Mouse (Mus musculus): ENCODE measurements around the gene Sqstm1. TPM values are rescaled to one million over a fixed set of nuclear protein-coding genes. Genes with fewer than 3 reads are reported as not detected.

Gene Sqstm1
- polyA plus RNA-seq, 1 experiment = 19.5 TPM

GRCm38 (mm10) chr11:50194070-50194469, 16.6 kb downstream of the Sqstm1 start:
- H3K4me1 ChIP-seq (ENCODE audit: control insufficient read depth) = peaks cover 2% of the 10 kb centered on the region; the same call in 1 of the 2 replicates
- no peaks in the 10 kb centered on the region for H3K27me3 ChIP-seq (ENCODE audit: control insufficient read depth)
- H3K9me3 ChIP-seq (ENCODE audit: control insufficient read depth, low read length) = no peaks in the 10 kb centered on the region
- no peak overlapping the region for H3K4me3 ChIP-seq (replicated peaks)
- no peak for TF ChIP-seq GATA1 (IDR thresholded peaks at IDR 0.05; ENCODE audit: low read length)
- no peak for TF ChIP-seq TAL1 (IDR thresholded peaks at IDR 0.05; ENCODE audit: low read length)
- H3K36me3 ChIP-seq (ENCODE audit: control insufficient read depth) = peaks cover 46% of the 10 kb centered on the region

- peaks cover 2% of the 10 kb centered on the region; the same call in 1 of the 2 replicates for H3K4me1 ChIP-seq (ENCODE audit: control insufficient read depth)
- TF ChIP-seq TAL1 (IDR thresholded peaks at IDR 0.05; ENCODE audit: low read length) (no peak), GATA1 (IDR thresholded peaks at IDR 0.05; ENCODE audit: low read length) (no peak)
Measured at GRCm38 (mm10) chr11:50192278-50192677, 18.3 kb downstream of the Sqstm1 start.

GRCm38 (mm10) chr11:50190362-50190761, 20.3 kb downstream of the Sqstm1 start:
- H3K4me1 ChIP-seq (ENCODE audit: control insufficient read depth) = no peaks in the 10 kb centered on the region; the same call in 1 of the 2 replicates
- no peak for TF ChIP-seq TAL1 (IDR thresholded peaks at IDR 0.05; ENCODE audit: low read length)
- no peak for TF ChIP-seq GATA1 (IDR thresholded peaks at IDR 0.05; ENCODE audit: low read length)
- H3K27me3 ChIP-seq (ENCODE audit: control insufficient read depth) = no peaks in the 10 kb centered on the region
- no peak overlapping the region for H3K4me3 ChIP-seq (replicated peaks)
- peaks cover 20% of the 10 kb centered on the region for H3K36me3 ChIP-seq (ENCODE audit: control insufficient read depth)
- no peaks in the 10 kb centered on the region for H3K9me3 ChIP-seq (ENCODE audit: control insufficient read depth, low read length)

More at GRCm38 (mm10) chr11:50192278-50192677, 18.3 kb downstream of the Sqstm1 start:
- Histone ChIP-seq H3K27me3 (ENCODE audit: control insufficient read depth) (no peaks in the 10 kb centered on the region), H3K4me3 (replicated peaks) (no peak overlapping the region), H3K9me3 (ENCODE audit: control insufficient read depth, low read length) (no peaks in the 10 kb centered on the region), H3K36me3 (ENCODE audit: control insufficient read depth) (peaks cover 28% of the 10 kb centered on the region)

- Histone ChIP-seq H3K36me3 (ENCODE audit: control insufficient read depth) (peaks cover 11% of the 10 kb centered on the region), H3K4me3 (replicated peaks) (no peak overlapping the region), H3K4me1 (ENCODE audit: control insufficient read depth) (peaks cover 2% of the 10 kb centered on the region; the same call in 1 of the 2 replicates), H3K9me3 (ENCODE audit: control insufficient read depth, low read length) (no peaks in the 10 kb centered on the region), H3K27me3 (ENCODE audit: control insufficient read depth) (no peaks in the 10 kb centered on the region)
- no peak for TF ChIP-seq GATA1 (IDR thresholded peaks at IDR 0.05; ENCODE audit: low read length)
- TF ChIP-seq TAL1 (IDR thresholded peaks at IDR 0.05; ENCODE audit: low read length) = no peak
Measured at GRCm38 (mm10) chr11:50188682-50189081, 21.9 kb downstream of the Sqstm1 start.

- Histone ChIP-seq H3K27me3 (ENCODE audit: control insufficient read depth) (no peaks in the 10 kb centered on the region), H3K9me3 (ENCODE audit: control insufficient read depth, low read length) (no peaks in the 10 kb centered on the region), H3K4me3 (replicated peaks) (no peak overlapping the region), H3K36me3 (ENCODE audit: control insufficient read depth) (peaks cover 11% of the 10 kb centered on the region), H3K4me1 (ENCODE audit: control insufficient read depth) (peaks cover 8% of the 10 kb centered on the region)
- no peak for TF ChIP-seq GATA1 (IDR thresholded peaks at IDR 0.05; ENCODE audit: low read length)
Measured at GRCm38 (mm10) chr11:50184788-50185187, 25.8 kb downstream of the Sqstm1 start.

GRCm38 (mm10) chr11:50182702-50183101, 27.9 kb downstream of the Sqstm1 start:
- Histone ChIP-seq H3K27me3 (ENCODE audit: control insufficient read depth) (no peaks in the 10 kb centered on the region), H3K36me3 (ENCODE audit: control insufficient read depth) (peaks cover 24% of the 10 kb centered on the region), H3K4me3 (replicated peaks) (no peak overlapping the region), H3K9me3 (ENCODE audit: control insufficient read depth, low read length) (no peaks in the 10 kb centered on the region), H3K4me1 (ENCODE audit: control insufficient read depth) (peaks cover 10% of the 10 kb centered on the region)
- TF ChIP-seq TAL1 (IDR thresholded peaks at IDR 0.05; ENCODE audit: low read length) (no peak), GATA1 (IDR thresholded peaks at IDR 0.05; ENCODE audit: low read length) (no peak)

- Histone ChIP-seq H3K36me3 (ENCODE audit: control insufficient read depth) (peaks cover 31% of the 10 kb centered on the region), H3K4me3 (replicated peaks) (no peak overlapping the region), H3K4me1 (ENCODE audit: control insufficient read depth) (peaks cover 21% of the 10 kb centered on the region), H3K27me3 (ENCODE audit: control insufficient read depth) (no peaks in the 10 kb centered on the region), H3K9me3 (ENCODE audit: control insufficient read depth, low read length) (no peaks in the 10 kb centered on the region)
- TF ChIP-seq GATA1 (IDR thresholded peaks at IDR 0.05; ENCODE audit: low read length) (no peak), TAL1 (IDR thresholded peaks at IDR 0.05; ENCODE audit: low read length) (no peak)
Measured at GRCm38 (mm10) chr11:50180478-50181231, 30.0 kb downstream of the Sqstm1 start.

GRCm38 (mm10) chr11:50178532-50179488, 31.8 kb downstream of the Sqstm1 start:
- TF ChIP-seq TAL1 (IDR thresholded peaks at IDR 0.05; ENCODE audit: low read length) = no peak
- no peak for TF ChIP-seq GATA1 (IDR thresholded peaks at IDR 0.05; ENCODE audit: low read length)
- H3K4me3 ChIP-seq (replicated peaks) = no peak overlapping the region
- H3K36me3 ChIP-seq (ENCODE audit: control insufficient read depth) = peaks cover 30% of the 10 kb centered on the region
- H3K27me3 ChIP-seq (ENCODE audit: control insufficient read depth) = no peaks in the 10 kb centered on the region
- peaks cover 34% of the 10 kb centered on the region for H3K4me1 ChIP-seq (ENCODE audit: control insufficient read depth)
- no peaks in the 10 kb centered on the region for H3K9me3 ChIP-seq (ENCODE audit: control insufficient read depth, low read length)

- Histone ChIP-seq H3K36me3 (ENCODE audit: control insufficient read depth) (peaks cover 22% of the 10 kb centered on the region), H3K4me3 (replicated peaks) (no peak overlapping the region), H3K9me3 (ENCODE audit: control insufficient read depth, low read length) (no peaks in the 10 kb centered on the region), H3K4me1 (ENCODE audit: control insufficient read depth) (peaks cover 27% of the 10 kb centered on the region), H3K27me3 (ENCODE audit: control insufficient read depth) (no peaks in the 10 kb centered on the region)
- TF ChIP-seq TAL1 (IDR thresholded peaks at IDR 0.05; ENCODE audit: low read length) = no peak
- TF ChIP-seq GATA1 (IDR thresholded peaks at IDR 0.05; ENCODE audit: low read length) = no peak
Measured at GRCm38 (mm10) chr11:50177111-50177510, 33.5 kb downstream of the Sqstm1 start.
